ENCODE assay signal across 8 mouse cellular contexts in the genomic region with DNA sequence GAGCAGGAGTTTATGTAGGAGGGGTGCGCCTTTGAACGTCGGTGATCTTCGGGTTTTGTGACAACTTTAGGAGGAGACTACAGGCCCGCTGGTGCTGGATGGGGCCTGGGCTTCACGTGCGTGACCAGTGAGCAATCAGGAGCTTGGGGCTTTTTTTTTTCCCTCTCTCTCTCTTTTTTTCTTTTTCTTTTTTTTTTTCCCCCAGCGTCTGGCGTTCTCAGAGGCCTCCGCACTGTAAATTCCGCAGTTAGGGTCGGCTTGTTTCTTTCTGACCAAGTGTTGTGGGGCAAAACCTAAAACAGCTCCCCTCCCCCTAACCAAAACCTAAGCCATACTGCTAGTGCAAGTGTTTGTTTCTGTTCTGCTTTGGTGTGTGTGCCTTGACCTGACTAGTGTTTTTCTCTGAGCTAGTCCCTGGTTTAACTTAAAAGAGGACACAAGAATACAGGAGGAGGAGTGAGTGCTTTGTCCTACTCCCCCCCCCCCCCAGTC. TPM values are rescaled to one million over a fixed set of nuclear protein-coding genes. Genes with fewer than 3 reads are reported as not detected.
A peak's percentile ranks its signal among the peaks of the same experiment; 100 is the strongest.
DNase-seq lines count a peak whose midpoint lies in the region; ATAC-seq and TF ChIP-seq lines count a peak whose summit lies in the region.

No protein-coding gene starts in this region.

- peaks cover 5% of the 10 kb centered on the region for H3K4me1 ChIP-seq in heart, adult 2 months (ENCODE audit: control insufficient read depth, insufficient read depth, low read length)
- peaks cover 14% of the 10 kb centered on the region for H3K4me1 ChIP-seq in thymus, adult 2 months (replicated peaks; ENCODE audit: control insufficient read depth, insufficient read depth, low read length)
- peaks cover 13% of the 10 kb centered on the region for H3K4me1 ChIP-seq in limb, embryonic 15.5 days

- H3K79me2 ChIP-seq in heart, adult 2 months (replicated peaks; ENCODE audit: control insufficient read depth, insufficient read depth, low read length) = no peaks in the 10 kb centered on the region

- no peaks in the 10 kb centered on the region for H3K9me3 ChIP-seq in limb, embryonic 15.5 days

- TF ChIP-seq POLR2A in heart, adult 2 months (IDR thresholded peaks at IDR 0.05; ENCODE audit: insufficient read depth, low read depth, low read length) = no peak
- no peak for TF ChIP-seq POLR2A in thymus, adult 2 months (IDR thresholded peaks at IDR 0.05; ENCODE audit: control insufficient read depth, extremely low read depth, insufficient read depth, low read length, poor library complexity)

- no peak for DNase-seq in heart, adult 2 months
- no peak for DNase-seq in heart, adult 9 months (ENCODE audit: low spot score in 2 of 2)
- no peak for DNase-seq in thymus, adult 2 months
- DNase-seq in thymus, postnatal 4 days = no peak
- DNase-seq in cerebellum, adult 11 months = no peak
- DNase-seq in left cerebral cortex, postnatal 14 days (ENCODE audit: low spot score in 2 of 2) = no peak

- TF ChIP-seq CTCF in heart, adult 2 months (IDR thresholded peaks at IDR 0.05) = no peak
- no peak for TF ChIP-seq CTCF in thymus, adult 2 months (IDR thresholded peaks at IDR 0.05; ENCODE audit: borderline replicate concordance, control insufficient read depth, extremely low read depth, insufficient read depth, low read length, poor library complexity)

- H3K9ac ChIP-seq in heart, adult 2 months (ENCODE audit: low read depth, low read length) = peak overlapping the region; percentile 100
- peak overlapping the region; percentile 71 for H3K9ac ChIP-seq in limb, embryonic 15.5 days

- H3K27me3 ChIP-seq in heart, adult 2 months (ENCODE audit: control insufficient read depth, insufficient read depth, low read length) = no peaks in the 10 kb centered on the region
- no peaks in the 10 kb centered on the region for H3K27me3 ChIP-seq in thymus, adult 2 months (ENCODE audit: control insufficient read depth, insufficient read depth, low read length)
- H3K27me3 ChIP-seq in limb, embryonic 15.5 days = no peaks in the 10 kb centered on the region

- H3K27ac ChIP-seq in heart, adult 2 months = peak overlapping the region; percentile 89
- H3K27ac ChIP-seq in thymus, adult 2 months (ENCODE audit: control insufficient read depth, insufficient read depth, low read length) = no peak overlapping the region; the same call in 1 of the 2 replicates
- H3K27ac ChIP-seq in limb, embryonic 15.5 days = peak overlapping the region; percentile 96

- no peak for TF ChIP-seq EP300 in heart, adult 2 months (IDR thresholded peaks at IDR 0.05; ENCODE audit: insufficient read depth, low read depth, low read length)

- 17% methylated on average over 12 of the region's 12 CpGs for WGBS in heart, adult 2 months
- WGBS in thymus, adult 2 months = 4% methylated on average over 12 of the region's 12 CpGs
- 16% methylated on average over 12 of the region's 12 CpGs for WGBS in limb, embryonic 15.5 days

- H3K36me3 ChIP-seq in heart, adult 2 months (ENCODE audit: control insufficient read depth, insufficient read depth, low read length) = peaks cover 2% of the 10 kb centered on the region
- no peaks in the 10 kb centered on the region for H3K36me3 ChIP-seq in thymus, adult 2 months (ENCODE audit: control insufficient read depth, insufficient read depth, low read length)
- H3K36me3 ChIP-seq in limb, embryonic 15.5 days = no peaks in the 10 kb centered on the region

- H3K4me3 ChIP-seq in heart, adult 2 months = peak overlapping the region; percentile 79
- H3K4me3 ChIP-seq in thymus, adult 2 months (ENCODE audit: control insufficient read depth, insufficient read depth, low read length) = peak overlapping the region; percentile 84
- peak overlapping the region; percentile 61 for H3K4me3 ChIP-seq in limb, embryonic 15.5 days

- no peak for ATAC-seq in limb, embryonic 15.5 days (ENCODE audit: insufficient number of reproducible peaks, low FRiP score, low TSS enrichment, low read depth)
- ATAC-seq in monocyte, adult 5-6 weeks (replicated peaks; ENCODE audit: insufficient number of reproducible peaks, low FRiP score, low TSS enrichment, poor library complexity, severe bottlenecking) = no peak

- H3K4me2 ChIP-seq in limb, embryonic 15.5 days = peak overlapping the region; percentile 43

- intact Hi-C loops in heart, adult 2 months (cut with DNase I) = loop anchor here (2.0 to 5.0 kb wide), 2 partner anchors 35 to 69 kb away; no protein-coding TSS in a partner anchor
- intact Hi-C loops in left cerebral cortex, postnatal 14 days (cut with DNase I) = loop anchor here (2.0 to 5.0 kb wide), 2 partner anchors 79 to 125 kb away; no protein-coding TSS in a partner anchor

RNA-seq across cellular contexts. Expression of a gene that starts 1.2 kb away (rescaled TPM):
- total RNA-seq in heart, adult 2 months (2021) = 10 to 100 TPM; 30.7 to 32.5 TPM
- 14.7 and 25.8 TPM in 2 replicates for polyA plus RNA-seq in heart, adult 2 months (2012; rRNA removed)
- polyA plus RNA-seq in thymus, adult 2 months (2012; rRNA removed) = 30.0 TPM in 2 replicates
- polyA plus RNA-seq in limb, embryonic 15.5 days (2015; fragmentation: Nextera tagmentation; extraction: Ambion mirVana) = 63.5 and 67.1 TPM in 2 replicates
- 18.1 to 37.7 TPM (median 20.4 TPM) in 3 replicates for total RNA-seq in monocyte, adult 5-6 weeks (2017)
- 10 to 100 TPM; 50.2 to 51.0 TPM for total RNA-seq in left cerebral cortex, postnatal 14 days (2021)
